ENCODE assay signal across 10 mouse cellular contexts in genomic region chr17:47937926-47938600, GRCm38 (mm10).
"Had no signal": no experiment of that assay in that cellular context is flagged by ENCODE, and none has a peak within 500 bp of the region (broad histone marks: within the 10 kb centered on the region; RNA-seq: fewer than 3 reads in every experiment).

No protein-coding gene starts in this region.

- H3K36me3 ChIP-seq: liver, embryonic 15.5 days; neural tube, embryonic 15.5 days had no signal

- H3K27ac ChIP-seq: liver, embryonic 15.5 days; neural tube, embryonic 15.5 days; stomach, postnatal 0 days had no signal

- H3K27me3 ChIP-seq: liver, embryonic 15.5 days had no signal

- H3K9ac ChIP-seq: liver, embryonic 15.5 days; neural tube, embryonic 15.5 days had no signal

- H3K4me3 ChIP-seq: liver, embryonic 15.5 days; neural tube, embryonic 15.5 days had no signal

- DNase-seq: kidney, postnatal 14 days; left cerebral cortex, postnatal 4 days; lung, adult 2 months; lung, postnatal 36 days; right cerebral cortex, adult 18-20 months; thymus, postnatal 4 days had no signal

- ATAC-seq: lung, postnatal 0 days had no signal

- H3K9me3 ChIP-seq: liver, embryonic 15.5 days; neural tube, embryonic 15.5 days had no signal
